Mouse (Mus musculus) kidney, adult 11 months (tissue): ENCODE data around the gene Olfr1511.
"Not testable (repeated sequence)": the region's sequence is repeated elsewhere in the genome, so short reads cannot be mapped to it uniquely, and the experiment has no call there.

Source experiments
- DNase-seq: peaks from one replicate; pipeline ENCODE4 v3.0.0; 2022

The Olfr1511 gene

GRCm38 (mm10) chr14:52397279-52397678 is at the start of gene Olfr1511:
Gene Olfr1511, minus strand, starts transcription at chr14:52397379.
- DNase-seq, result no peak

DNA sequence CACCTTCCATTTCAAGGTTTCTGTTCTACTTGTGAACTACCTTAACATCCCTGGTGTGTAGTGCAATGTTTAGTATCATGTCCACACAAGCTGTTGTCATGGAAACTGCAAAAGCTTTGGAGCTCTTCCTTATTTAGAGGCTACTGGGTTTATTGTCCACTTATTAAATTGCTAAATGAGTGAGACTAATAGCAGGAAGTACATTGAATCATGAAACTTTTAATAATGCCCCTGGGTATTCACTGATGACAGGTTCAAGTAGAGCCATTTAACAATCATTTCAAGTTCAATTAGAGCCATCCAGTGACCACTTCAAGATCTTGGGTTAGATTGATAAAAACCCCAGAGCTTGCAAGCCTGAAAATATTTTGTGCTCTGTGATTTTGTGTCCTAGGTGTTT is 45.5 kb upstream of the Olfr1511 start, which contains the start of gene Olfr1509:
TSS of gene Olfr1509 (plus strand) at position 301 of the 400 bp plus-strand sequence.
- DNase-seq, result no peak

DNA sequence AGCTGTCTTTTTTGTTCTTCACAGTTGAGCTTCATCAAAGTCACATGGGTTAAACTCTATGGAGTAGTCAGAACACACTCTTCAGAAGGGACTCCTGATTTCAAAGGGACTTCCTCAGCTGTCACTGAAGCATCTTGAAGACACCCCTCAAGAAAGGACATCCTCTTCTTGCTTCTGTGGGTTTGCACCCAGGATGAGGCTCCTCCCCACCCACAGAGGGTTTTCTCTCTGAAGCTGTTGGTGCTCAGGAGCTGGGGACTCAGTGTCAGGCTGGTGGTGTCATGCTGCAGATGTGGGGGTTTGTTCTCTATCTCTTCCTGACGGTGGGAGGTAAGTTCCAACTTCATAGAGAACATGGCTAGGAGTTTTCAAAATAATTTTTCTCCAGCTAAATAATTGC is 30.5 kb upstream of the Olfr1511 start:
- no peak for DNase-seq

DNA sequence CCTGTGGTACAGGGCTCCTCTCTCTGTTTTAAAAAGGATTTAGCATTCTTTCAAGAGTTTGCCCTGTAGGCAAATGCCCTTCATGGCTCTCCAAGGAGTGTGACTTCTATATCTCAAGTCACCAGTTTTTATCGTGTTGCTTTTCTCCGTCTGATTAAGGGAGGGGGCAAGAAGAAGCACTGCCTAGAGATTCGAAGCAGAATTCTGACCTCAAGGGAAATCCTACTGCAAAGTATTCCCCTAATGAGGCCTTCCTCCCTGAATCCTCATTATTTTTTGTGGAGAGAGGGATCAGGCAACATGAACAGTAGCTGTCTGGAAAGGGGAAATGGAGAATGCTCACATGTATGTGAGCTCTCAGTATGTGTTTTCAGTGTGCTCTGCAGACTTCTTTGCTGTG is 17.1 kb upstream of the Olfr1511 start, which contains the start of gene Olfr1510:
TSS of gene Olfr1510 (minus strand) at position 101 of the 400 bp plus-strand sequence.
- no peak for DNase-seq

DNA sequence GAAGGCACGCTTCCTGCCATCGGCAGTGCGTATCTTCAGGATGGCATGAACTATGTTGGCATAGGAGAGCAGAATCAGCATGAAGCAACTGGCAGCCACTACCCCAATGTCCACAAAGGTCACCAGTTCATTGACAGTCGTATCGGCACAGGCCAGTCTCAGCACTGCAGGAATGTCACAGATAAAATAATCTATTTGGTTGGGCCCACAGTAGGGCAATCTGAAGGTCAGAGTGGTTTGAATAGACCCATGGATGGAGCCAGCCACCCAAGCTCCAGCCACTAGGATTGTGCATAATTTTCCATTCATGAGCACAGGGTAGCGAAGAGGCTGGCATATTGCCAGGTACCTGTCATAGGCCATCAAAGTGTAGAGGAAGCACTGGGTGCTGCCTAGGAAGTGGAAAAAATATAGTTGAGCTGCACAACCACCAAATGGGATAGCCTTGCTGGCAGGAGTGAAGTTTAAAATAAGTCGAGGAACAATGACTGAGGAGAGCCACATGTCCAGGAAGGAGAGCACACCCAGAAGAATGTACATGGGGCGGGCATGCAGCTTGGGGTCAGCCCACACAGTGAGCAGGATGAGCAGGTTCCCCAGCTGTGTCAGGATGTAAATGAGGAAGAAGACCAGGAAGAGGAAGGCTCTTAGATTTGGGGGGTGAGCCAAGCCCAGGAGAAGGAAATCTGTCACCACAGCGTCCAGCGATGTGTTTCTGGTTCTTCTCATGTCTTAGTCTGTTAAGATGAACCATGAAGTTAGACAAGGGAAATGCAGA is 13.2 kb upstream of the Olfr1511 start:
- DNase-seq, result not testable (repeated sequence)

GRCm38 (mm10) chr14:52390084-52390848 is 6.9 kb downstream of the Olfr1511 start:
- DNase-seq, result not testable (repeated sequence)

GRCm38 (mm10) chr14:52379068-52379467 is 18.1 kb downstream of the Olfr1511 start, which contains the start of gene Olfr1512:
Gene Olfr1512, minus strand, starts transcription at chr14:52379168.
- no peak for DNase-seq

DNA sequence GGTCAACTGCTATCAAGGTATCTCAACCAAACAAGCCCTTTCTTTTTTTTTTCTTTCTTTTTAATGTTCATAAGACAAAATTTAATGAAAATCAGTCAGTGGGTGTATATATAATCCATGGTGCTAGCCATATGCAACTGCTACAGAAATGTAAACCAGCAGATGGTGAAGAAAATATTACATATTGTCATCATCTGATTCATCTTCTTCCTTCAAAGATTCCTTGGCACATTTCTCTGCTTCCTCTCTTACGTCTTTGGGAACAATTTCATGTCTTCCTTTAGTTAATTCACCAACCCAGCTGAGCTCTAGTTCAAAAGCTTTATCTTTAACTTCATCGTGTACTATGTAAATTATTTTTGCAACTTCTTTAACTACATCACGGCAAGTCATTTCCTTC is 28.4 kb downstream of the Olfr1511 start:
- DNase-seq, result no peak

DNA sequence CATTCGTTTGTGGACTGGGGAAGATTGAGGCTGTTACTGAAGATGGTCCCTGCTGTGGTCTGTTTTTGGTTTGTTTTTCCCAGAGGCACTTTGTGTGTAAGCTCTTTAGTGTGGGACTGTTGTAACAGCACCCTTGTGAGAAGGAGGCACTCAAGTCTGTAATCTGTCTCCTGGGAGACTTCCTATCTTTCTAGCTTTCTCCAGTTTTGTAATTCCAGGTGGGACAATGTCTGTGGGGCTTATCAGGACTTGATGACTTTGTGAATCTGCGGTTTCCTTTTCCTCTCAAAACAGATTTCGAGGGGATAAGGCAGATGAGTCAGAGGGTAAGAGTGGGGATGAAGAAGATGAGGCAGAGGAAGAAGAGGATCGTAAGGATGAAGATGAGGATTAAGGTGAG is 40.9 kb downstream of the Olfr1511 start, which contains the start of gene Olfr1513:
TSS of gene Olfr1513 (minus strand) at position 101 of the 400 bp plus-strand sequence.
- DNase-seq, result no peak
